Mouse (Mus musculus) layer of hippocampus, adult 11-12 months (tissue): ENCODE results near the gene Tvp23a.

Experiments
- DNase-seq: peaks from one replicate; pipeline ENCODE4 v3.0.0; 2022; ENCODE audit warnings: low spot score

Gene Tvp23a

GRCm38 (mm10) chr16:10447264-10447594 is at the start of gene Tvp23a:
Gene Tvp23a (minus strand): TSS chr16:10447362.
- peak; percentile 90 for DNase-seq

- no peak for DNase-seq
Measured at GRCm38 (mm10) chr16:10495824-10496298, 48.7 kb upstream of the Tvp23a start.

GRCm38 (mm10) chr16:10492587-10492986 is 45.4 kb upstream of the Tvp23a start:
- no peak for DNase-seq

GRCm38 (mm10) chr16:10491716-10492115 is 44.6 kb upstream of the Tvp23a start:
- DNase-seq = no peak

GRCm38 (mm10) chr16:10490503-10491150 is 43.5 kb upstream of the Tvp23a start:
- DNase-seq = no peak

GRCm38 (mm10) chr16:10489904-10490457 is 42.8 kb upstream of the Tvp23a start:
- DNase-seq = no peak

GRCm38 (mm10) chr16:10489483-10489882 is 42.3 kb upstream of the Tvp23a start:
- no peak for DNase-seq

- no peak for DNase-seq
Measured at GRCm38 (mm10) chr16:10488769-10489481, 41.8 kb upstream of the Tvp23a start.

GRCm38 (mm10) chr16:10487895-10488493 is 40.8 kb upstream of the Tvp23a start:
- DNase-seq = no peak

- DNase-seq = no peak
Measured at GRCm38 (mm10) chr16:10486993-10487392, 39.8 kb upstream of the Tvp23a start.

- DNase-seq = no peak
Measured at GRCm38 (mm10) chr16:10482343-10482742, 35.2 kb upstream of the Tvp23a start.

- DNase-seq = no peak
Measured at GRCm38 (mm10) chr16:10479857-10480256, 32.7 kb upstream of the Tvp23a start, which contains the start of gene Ciita. Gene Ciita (plus strand): TSS chr16:10480059.

- DNase-seq = no peak
Measured at GRCm38 (mm10) chr16:10475919-10476318, 28.8 kb upstream of the Tvp23a start.

- no peak for DNase-seq
Measured at GRCm38 (mm10) chr16:10474956-10475355, 27.8 kb upstream of the Tvp23a start.

GRCm38 (mm10) chr16:10471950-10472349 is 24.8 kb upstream of the Tvp23a start:
- no peak for DNase-seq

GRCm38 (mm10) chr16:10468201-10468600 is 21.0 kb upstream of the Tvp23a start:
- DNase-seq = peak; percentile 74

- no peak for DNase-seq
Measured at GRCm38 (mm10) chr16:10467391-10468107, 20.4 kb upstream of the Tvp23a start.

GRCm38 (mm10) chr16:10465011-10465681 is 18.0 kb upstream of the Tvp23a start:
- no peak for DNase-seq

- DNase-seq = no peak
Measured at GRCm38 (mm10) chr16:10461178-10461577, 14.0 kb upstream of the Tvp23a start.

- no peak for DNase-seq
Measured at GRCm38 (mm10) chr16:10460188-10460587, 13.0 kb upstream of the Tvp23a start.

- DNase-seq = no peak
Measured at GRCm38 (mm10) chr16:10454583-10454974, 7.4 kb upstream of the Tvp23a start.
